Mouse (Mus musculus) kidney, adult 8-10 months (tissue): ENCODE results near the gene Spry2.
A peak's percentile ranks its signal among the peaks of the same experiment; 100 is the strongest.

ENCODE experiments used
- DNase-seq, 2 experiments: peaks; one replicate each; pipeline ENCODE4 v3.0.0; 2022

Gene Spry2

GRCm38 (mm10) chr14:105892941-105893622 lies 3.5 kb downstream of the Spry2 start:
- no peak for DNase-seq

- no peak for DNase-seq
Observed at GRCm38 (mm10) chr14:105890516-105891231, 5.9 kb downstream of the Spry2 start.

- no peak for DNase-seq
Observed at GRCm38 (mm10) chr14:105886643-105887374, 9.8 kb downstream of the Spry2 start.

DNA sequence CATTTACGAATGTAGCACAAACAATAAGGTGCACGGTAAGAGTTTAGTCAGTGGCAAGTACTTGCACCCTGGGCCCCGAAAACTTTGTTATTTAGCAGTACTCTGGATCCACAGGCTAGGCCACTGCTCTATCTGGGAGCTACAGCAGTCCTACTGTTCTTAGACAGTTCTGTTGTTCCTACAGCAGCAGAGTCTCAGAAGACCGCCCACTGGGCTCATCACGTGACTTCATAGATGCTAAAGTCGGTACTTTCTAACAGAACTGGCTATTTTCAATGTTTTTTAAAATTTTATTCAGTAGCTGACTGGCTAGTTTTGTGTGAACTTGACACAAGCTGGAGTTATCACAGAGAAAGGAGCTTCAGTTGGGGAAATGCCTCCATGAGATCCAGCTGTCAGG lies 11.4 kb downstream of the Spry2 start:
- no peak for DNase-seq

DNA sequence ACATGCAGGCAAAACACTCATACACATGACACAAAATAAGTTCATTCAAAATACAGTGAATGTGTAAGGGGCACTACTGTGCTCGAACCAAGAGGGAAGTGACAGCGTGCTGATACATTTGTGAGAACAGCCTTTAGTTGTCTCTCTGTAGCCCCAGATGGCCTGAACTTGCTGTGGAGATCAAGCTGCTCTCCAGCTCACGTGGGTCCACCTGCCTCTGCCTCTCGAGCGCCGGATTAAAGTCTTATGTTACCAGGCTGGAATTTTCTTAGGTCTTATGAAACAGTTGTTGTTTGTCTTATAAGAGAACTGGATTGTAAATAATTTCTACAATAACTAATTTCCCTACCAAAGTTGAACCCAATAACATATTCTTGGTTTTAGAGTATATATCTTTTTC lies 13.4 kb downstream of the Spry2 start:
- DNase-seq: no peak

GRCm38 (mm10) chr14:105878359-105878758 lies 18.3 kb downstream of the Spry2 start:
- DNase-seq: no peak

DNA sequence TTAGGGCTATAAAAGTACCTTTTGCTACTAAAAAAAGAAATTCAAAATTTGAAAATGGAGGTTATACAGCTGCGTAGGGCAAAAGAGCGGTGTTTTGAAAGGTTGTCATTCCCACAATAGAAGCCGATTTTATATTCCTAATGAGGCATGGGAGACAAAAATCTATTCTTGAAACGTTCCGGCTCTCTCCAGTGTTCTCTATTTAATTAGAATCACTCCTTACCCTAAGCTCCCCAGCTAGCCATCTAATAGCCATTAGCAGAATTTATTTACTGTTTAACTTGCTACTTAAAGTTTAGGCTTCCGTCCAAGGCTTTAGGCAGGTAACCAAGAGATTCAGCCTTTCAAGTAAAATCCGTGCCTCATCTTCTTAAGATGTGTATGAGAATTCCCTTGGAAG lies 20.2 kb downstream of the Spry2 start:
- no peak for DNase-seq

- peak; percentile 17 to 33 for DNase-seq
Observed at GRCm38 (mm10) chr14:105870370-105870936, 26.2 kb downstream of the Spry2 start.

DNA sequence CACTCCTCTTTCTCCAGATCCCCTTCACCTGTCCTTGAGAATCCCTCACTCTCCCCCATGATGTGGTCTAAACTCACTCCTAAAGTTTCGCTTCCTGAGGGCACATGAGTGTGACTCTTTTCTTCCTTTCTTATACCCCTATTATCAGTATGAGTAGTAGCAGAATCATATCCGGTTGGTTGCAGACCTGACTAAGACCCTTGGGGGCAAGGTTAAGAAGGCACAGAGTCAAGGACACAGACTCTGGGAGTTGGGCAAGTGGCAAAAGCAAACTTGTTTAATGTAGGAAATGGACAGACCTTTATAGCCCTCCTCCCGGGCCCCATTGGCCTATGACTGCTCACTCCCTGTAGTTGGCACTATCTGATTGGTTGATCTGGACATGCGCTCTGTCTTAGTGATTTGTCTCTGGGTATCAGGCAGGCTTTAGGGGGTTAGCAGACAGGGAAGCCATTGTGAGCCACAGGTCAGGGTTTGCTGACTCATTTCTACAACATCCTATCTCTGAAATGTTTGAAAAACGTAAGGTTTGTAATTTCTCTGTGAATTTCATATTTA lies 31.2 kb downstream of the Spry2 start:
- no peak for DNase-seq

DNA sequence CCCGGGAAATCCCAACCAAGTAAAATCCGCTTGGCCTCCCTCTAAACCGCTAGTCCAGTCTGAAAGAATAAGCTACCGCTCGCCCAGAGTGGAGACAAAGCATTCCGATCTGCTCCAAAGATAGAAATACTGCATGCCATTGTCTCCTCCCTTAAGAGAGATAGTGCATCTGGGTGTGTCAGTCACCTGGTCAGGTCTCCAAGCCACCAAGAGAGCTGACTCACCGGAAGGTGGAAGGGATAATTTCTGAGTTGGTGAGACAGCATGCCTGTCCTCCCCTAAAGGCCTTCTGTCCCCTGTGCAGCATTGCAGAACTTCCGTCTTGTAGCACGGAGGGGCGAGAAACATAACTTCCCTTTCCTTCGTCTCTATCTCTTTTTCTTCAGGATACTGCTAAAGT lies 34.4 kb downstream of the Spry2 start:
- no peak for DNase-seq

DNA sequence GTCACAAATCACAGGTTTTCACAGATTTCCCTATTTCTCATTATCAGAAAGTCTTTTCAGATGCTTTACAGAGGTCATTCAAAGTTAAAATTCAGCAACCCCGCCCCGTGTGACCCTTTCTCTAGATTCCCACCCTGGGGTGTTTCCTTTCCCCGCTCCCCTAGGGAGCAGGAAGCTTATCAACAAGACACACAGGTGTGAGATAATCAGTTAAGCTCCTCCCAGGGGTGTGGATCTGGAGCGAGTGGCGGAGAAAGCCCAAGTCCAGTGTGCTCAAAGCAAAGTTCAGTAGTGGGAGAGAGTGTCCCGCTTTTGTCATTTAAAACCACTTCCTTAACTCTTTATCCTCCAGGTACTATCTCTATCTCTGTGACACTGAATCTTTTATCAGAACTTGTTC lies 35.7 kb downstream of the Spry2 start:
- no peak for DNase-seq

DNA sequence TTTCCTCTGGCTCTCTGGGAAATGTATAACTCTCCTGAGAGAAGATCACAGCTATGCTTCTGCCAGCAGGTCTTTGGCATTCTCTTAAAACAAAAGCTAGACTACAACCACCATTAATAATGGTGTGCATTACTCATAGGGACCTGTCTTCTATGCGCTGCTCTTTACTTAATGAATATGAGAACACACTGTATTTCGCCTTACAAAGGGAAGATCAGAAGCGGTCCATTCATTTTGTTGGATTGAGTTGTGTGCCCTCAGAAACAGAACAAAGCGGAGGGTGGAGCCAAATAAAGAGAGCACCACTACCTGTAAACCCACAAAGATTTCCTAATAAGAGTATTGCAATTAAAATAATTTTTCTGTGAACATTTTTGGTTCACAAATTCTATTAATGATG lies 36.3 kb downstream of the Spry2 start:
- no peak for DNase-seq

DNA sequence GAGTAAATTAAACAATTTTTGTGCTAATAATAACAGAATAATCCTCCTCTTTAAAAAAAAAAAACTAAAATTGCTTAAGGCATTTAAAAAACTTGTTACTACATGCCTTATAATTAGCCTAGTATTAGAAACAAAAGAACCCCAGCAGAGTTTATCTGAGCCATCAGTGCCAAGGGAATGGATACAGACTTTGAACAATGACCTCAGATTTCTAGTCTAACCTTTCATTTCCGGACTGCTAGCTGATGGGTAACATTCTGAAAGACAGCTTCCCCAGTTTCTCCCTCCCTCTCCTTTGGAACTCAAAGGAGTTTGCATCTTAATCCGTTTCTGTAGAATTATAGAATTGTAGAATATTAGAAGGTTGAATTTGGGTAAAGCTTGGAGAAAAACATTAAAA lies 36.7 kb downstream of the Spry2 start:
- DNase-seq: no peak

GRCm38 (mm10) chr14:105859368-105859767 lies 37.3 kb downstream of the Spry2 start:
- no peak for DNase-seq

DNA sequence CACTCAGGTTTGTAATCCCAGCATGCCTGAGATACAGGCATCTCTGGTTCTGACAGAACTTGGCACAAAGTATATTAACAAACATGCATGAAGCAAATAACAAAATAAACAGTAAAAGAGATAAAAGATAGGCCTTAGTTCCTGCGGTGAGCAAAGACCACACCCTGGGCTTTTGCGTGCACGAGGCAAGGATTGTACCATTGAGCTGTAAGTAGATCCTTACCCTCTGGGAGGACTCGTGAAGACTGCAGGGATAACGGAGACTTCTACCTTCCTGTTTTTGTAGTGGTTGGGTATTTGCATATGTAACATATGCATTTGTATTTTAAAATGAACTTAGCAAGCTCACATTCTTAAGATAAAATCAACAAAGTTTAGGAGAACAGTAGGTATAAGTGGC lies 37.7 kb downstream of the Spry2 start:
- DNase-seq: no peak

GRCm38 (mm10) chr14:105851359-105852067 lies 45.1 kb downstream of the Spry2 start:
- no peak for DNase-seq
